Mouse (Mus musculus) testis, postnatal 10 days (tissue): ENCODE measurements around the gene Dok3.

Experiments
- DNase-seq: peaks from one replicate; pipeline ENCODE4 v3.0.0; 2021; ENCODE audit warnings: low spot score

Gene Dok3

DNA sequence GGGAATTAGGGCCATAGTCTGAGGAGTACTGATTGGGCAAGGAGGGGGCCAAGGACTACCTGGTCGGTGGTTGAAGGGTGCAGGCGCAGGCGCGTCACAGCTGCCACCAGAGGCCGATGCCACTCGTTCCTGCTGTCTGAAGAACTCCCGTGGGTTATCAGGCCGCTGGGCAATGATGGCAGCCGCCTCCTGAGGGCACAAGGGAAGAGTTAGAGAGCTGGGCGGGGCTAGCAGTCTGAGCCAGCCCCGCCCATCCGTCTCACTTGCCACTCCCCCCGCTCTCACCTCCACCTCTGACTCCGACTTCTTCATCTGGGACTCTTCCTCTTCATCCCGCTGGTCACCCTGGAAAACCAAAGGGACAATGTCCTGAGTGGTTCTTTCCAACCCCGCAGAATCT lies 51.6 kb downstream of the Dok3 start:
- DNase-seq, result no peak

DNA sequence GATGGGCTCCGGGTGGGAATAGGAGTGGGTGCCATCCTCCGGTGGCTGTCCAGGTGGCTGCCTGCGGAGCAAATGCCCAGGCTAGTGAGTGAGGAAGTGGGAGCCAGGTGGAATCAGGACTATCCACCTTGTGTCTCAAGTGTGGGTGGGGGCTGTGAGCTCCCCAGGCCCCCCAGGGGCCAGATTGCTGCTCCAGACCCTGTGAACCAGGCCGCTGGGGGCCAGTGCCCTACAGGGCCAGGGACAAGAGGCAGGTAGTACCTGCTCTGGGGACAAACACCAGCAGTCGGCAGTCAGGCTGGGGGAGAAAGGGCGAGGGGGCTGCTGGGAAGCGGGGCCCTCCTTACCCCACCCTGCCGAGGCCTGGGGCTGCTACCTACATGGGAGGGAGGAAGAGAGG lies 52.8 kb downstream of the Dok3 start:
- no peak for DNase-seq

DNA sequence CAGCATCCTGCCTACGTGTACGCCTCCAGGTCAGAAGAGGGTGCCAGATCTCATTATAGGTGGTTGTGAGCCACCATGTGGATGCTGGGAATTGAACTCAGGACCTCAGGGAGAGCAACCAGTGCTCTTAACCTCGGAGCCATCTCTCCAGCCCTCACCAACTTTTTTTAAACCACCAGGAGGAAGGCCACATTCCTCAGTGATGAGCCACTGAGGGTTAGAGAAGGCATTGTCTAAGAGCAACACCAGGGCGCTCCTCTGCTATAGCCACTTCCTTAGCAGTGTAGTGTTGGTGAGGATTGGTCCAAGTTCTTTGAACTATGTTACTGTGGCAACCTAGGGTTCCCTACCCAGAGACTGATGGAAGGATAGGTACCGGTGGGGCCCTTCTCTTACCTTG lies 53.3 kb downstream of the Dok3 start:
- DNase-seq, result no peak

DNA sequence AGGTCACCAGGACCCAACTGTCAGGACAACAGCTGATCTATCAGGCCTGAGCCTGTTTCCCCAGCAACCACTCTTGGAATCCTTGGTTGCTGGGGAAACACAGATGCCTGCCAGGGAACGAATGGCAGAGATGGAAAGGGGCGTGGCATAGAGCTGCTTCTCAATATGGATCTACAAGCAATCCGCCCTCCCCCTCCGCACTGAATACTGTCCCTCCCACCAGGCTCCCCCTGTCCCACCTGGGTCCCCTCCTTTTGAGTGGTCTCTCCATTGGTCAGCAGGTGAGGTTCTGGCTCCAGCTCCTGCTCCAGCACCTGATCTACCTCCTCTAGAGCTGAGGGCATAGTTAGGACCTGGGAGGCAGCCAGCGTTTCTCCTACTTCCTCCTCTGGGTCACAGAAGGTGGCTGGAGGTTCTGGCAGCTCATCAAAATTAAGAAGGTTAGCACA lies 54.5 kb downstream of the Dok3 start:
- peak; percentile 57 for DNase-seq

DNA sequence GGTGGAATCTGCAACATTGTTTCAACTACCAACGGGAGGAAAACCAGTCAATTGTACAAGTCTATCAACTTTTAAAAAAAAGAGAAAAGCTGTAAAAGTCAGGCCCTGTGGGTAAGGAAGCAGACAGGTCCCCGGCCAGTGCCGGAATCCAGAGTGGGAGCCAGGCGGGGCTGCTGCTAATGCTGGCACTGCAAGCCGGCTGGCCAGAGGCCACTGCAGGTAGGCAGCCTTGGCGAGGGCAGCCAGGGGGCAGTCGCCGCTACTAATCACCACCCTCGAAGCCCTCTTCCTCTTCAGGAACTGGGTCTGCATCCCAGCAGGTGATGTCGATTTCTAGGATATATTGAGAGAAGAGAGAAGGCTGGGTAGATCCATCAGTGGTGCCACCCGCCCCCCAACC lies 55.1 kb downstream of the Dok3 start:
- no peak for DNase-seq
